Mouse (Mus musculus): ENCODE data around the gene Upk3b. TPM values are rescaled to one million over a fixed set of nuclear protein-coding genes. Genes with fewer than 3 reads are reported as not detected.
A peak's percentile ranks its signal among the peaks of the same experiment; 100 is the strongest.

The Upk3b gene
- polyA plus RNA-seq (2012; rRNA removed) = 6.1 and 16.1 TPM in 2 replicates

DNA sequence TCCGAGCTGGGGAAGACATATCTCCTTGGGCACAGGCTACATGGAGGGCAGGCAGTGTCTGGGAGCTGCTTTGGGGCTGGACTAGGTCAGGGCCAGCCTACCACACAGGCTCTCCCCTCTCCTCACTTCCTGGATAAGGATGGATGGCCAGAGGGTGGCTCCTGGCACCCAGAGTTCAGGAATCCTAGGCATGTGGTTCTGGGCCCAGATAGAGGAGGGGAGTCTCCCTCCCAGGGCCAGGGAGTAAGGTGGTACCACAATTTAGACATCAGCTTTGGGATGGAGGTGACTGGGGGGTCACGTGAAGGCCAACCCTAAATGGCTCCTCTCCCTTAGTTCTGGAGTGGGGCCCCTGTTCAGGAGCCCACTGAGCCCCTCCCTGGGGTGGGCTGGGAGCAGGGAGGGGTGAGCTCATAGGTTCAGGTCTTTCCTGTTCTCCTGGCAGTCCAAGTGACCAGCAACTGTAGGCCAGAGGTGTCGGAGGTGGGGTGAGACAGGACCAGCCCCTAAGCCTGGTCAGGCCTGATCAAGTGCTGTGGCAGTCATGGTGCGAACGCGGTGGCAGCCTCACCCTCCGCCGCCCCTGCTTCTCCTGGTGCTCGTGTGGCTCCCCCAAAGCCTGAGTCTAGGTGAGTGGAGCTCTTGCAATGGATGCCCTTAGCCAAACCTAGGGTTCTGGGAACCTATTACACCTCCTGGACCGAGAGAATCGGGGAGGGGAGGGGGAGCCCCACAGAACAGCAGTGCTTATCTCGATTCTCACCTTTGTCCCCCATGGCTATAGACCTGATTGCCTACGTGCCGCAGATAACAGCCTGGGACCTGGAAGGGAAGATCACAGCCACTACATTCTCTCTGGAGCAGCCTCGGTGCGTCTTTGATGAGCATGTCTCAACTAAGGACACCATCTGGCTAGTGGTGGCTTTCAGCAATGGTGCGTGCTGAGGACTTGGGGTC lies at the start of gene Upk3b:
Upk3b (plus strand) TSS at position 239 of the 957 bp plus-strand sequence.
- Histone ChIP-seq H3K27ac (ENCODE audit: control insufficient read depth, insufficient read depth, low read length) (no peak within 1 kb of the TSS), H3K4me3 (ENCODE audit: control insufficient read depth, insufficient read depth, low read length) (no peak within 1 kb of the TSS), H3K4me1 (replicated peaks; ENCODE audit: control insufficient read depth, insufficient read depth, low read length) (no peaks in the 10 kb centered on the region), H3K27me3 (ENCODE audit: control insufficient read depth, insufficient read depth, low read length) (no peaks in the 10 kb centered on the region), H3K36me3 (ENCODE audit: control insufficient read depth, insufficient read depth, low read length) (no peaks in the 10 kb centered on the region)
- no peak for DNase-seq
- TF ChIP-seq CTCF (IDR thresholded peaks at IDR 0.05; ENCODE audit: borderline replicate concordance, control insufficient read depth, extremely low read depth, insufficient read depth, low read length, poor library complexity) (no peak), POLR2A (IDR thresholded peaks at IDR 0.05; ENCODE audit: control insufficient read depth, extremely low read depth, insufficient read depth, low read length, poor library complexity) (no peak)
- 90% methylated on average over 17 of the region's 17 CpGs for WGBS

DNA sequence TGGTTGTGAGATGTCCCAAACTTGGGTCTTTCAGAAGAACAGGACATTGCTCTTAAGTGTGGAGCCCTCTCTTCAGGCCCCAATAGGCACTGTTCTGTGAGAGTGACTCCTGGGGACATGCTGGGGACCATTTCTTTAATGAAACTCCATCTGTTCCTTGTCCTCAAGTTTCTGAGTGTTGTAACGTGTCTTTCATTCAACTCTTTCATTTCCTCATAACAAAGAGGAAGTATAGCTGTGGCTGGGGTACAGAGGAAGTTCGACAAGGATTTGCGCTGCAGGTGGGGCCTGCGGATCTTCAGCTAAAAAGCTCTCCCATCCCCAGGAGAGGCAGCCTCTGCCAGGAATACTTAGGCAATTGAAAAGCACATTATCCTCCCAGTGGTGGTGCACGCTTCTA lies 47.7 kb upstream of the Upk3b start:
- peak; percentile 9 for DNase-seq
- Histone ChIP-seq H3K4me3 (ENCODE audit: control insufficient read depth, insufficient read depth, low read length) (no peak overlapping the region), H3K27me3 (ENCODE audit: control insufficient read depth, insufficient read depth, low read length) (no peaks in the 10 kb centered on the region), H3K36me3 (ENCODE audit: control insufficient read depth, insufficient read depth, low read length) (no peaks in the 10 kb centered on the region), H3K4me1 (replicated peaks; ENCODE audit: control insufficient read depth, insufficient read depth, low read length) (peaks cover 10% of the 10 kb centered on the region), H3K27ac (ENCODE audit: control insufficient read depth, insufficient read depth, low read length) (peak overlapping the region; percentile 64)
- TF ChIP-seq POLR2A (IDR thresholded peaks at IDR 0.05; ENCODE audit: control insufficient read depth, extremely low read depth, insufficient read depth, low read length, poor library complexity) (no peak), CTCF (IDR thresholded peaks at IDR 0.05; ENCODE audit: borderline replicate concordance, control insufficient read depth, extremely low read depth, insufficient read depth, low read length, poor library complexity) (no peak)
- WGBS = 10% methylated on average over 5 of the region's 5 CpGs

DNA sequence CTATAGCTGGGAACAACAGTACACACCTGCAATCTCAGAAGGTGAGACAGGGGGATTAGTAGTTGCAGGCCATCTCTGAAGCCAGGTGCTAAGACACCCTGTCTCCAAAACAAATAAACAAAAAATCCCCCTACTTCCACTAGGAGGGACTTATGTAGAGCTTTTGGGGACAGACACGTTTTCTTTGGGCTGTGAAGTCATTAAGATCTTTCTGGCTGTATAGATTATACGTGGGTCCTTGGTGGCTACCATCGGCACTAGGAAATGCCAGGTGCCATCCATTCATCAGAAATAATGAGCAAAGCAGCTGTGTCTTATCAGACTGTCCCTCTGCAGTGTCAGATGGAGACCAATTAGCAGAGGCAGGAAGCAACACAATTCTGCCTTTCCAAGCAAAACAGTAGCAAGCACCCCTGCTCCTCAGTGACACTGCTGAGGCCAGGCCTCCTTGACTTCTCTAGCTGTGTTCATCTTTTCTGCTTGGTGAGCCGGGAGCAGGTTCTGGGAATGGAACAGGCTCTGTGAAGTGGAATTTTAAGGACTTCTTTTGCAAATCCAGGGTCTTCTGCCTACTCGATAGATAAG lies 44.8 kb upstream of the Upk3b start:
- DNase-seq = no peak
- 92% methylated on average over 5 of the region's 5 CpGs for WGBS

DNA sequence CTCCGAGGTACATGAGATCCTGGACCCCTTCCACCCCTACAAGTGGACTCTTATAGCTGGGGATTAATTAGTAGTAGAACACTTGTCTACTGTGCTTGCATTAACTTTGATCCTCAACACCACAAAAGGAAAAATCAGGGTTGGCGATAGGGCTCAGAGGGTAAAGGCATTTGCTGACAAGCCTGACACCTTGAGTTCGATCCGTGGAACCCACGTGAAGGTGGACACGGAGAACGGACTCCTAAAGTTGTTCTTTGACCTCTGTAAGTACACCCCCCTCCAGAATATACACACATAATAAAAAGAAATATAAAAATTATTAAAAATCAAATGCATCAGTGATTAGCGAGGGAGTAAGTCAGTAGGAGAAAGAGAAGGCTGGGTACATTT lies 44.0 kb upstream of the Upk3b start:
- no peaks in the 10 kb centered on the region for H3K27me3 ChIP-seq (ENCODE audit: control insufficient read depth, insufficient read depth, low read length)
- TF ChIP-seq POLR2A (IDR thresholded peaks at IDR 0.05; ENCODE audit: control insufficient read depth, extremely low read depth, insufficient read depth, low read length, poor library complexity) (no peak), CTCF (IDR thresholded peaks at IDR 0.05; ENCODE audit: borderline replicate concordance, control insufficient read depth, extremely low read depth, insufficient read depth, low read length, poor library complexity) (no peak)
- no peak overlapping the region for H3K4me3 ChIP-seq (ENCODE audit: control insufficient read depth, insufficient read depth, low read length)
- peak; percentile 11 for DNase-seq
- H3K4me1 ChIP-seq (replicated peaks; ENCODE audit: control insufficient read depth, insufficient read depth, low read length) = peaks cover 12% of the 10 kb centered on the region
- H3K27ac ChIP-seq (ENCODE audit: control insufficient read depth, insufficient read depth, low read length) = no peak overlapping the region
- WGBS = 76% methylated on average over 8 of the region's 8 CpGs
- H3K36me3 ChIP-seq (ENCODE audit: control insufficient read depth, insufficient read depth, low read length) = peaks cover 22% of the 10 kb centered on the region

More for the DNA sequence above, 44.8 kb upstream of the Upk3b start:
- H3K4me1 ChIP-seq (replicated peaks; ENCODE audit: control insufficient read depth, insufficient read depth, low read length) = peaks cover 12% of the 10 kb centered on the region
- H3K36me3 ChIP-seq (ENCODE audit: control insufficient read depth, insufficient read depth, low read length) = peaks cover 18% of the 10 kb centered on the region
- TF ChIP-seq POLR2A (IDR thresholded peaks at IDR 0.05; ENCODE audit: control insufficient read depth, extremely low read depth, insufficient read depth, low read length, poor library complexity) = no peak
- TF ChIP-seq CTCF (IDR thresholded peaks at IDR 0.05; ENCODE audit: borderline replicate concordance, control insufficient read depth, extremely low read depth, insufficient read depth, low read length, poor library complexity) = no peak
- H3K27me3 ChIP-seq (ENCODE audit: control insufficient read depth, insufficient read depth, low read length) = no peaks in the 10 kb centered on the region
- H3K27ac ChIP-seq (ENCODE audit: control insufficient read depth, insufficient read depth, low read length) = no peak overlapping the region
- no peak overlapping the region for H3K4me3 ChIP-seq (ENCODE audit: control insufficient read depth, insufficient read depth, low read length)

DNA sequence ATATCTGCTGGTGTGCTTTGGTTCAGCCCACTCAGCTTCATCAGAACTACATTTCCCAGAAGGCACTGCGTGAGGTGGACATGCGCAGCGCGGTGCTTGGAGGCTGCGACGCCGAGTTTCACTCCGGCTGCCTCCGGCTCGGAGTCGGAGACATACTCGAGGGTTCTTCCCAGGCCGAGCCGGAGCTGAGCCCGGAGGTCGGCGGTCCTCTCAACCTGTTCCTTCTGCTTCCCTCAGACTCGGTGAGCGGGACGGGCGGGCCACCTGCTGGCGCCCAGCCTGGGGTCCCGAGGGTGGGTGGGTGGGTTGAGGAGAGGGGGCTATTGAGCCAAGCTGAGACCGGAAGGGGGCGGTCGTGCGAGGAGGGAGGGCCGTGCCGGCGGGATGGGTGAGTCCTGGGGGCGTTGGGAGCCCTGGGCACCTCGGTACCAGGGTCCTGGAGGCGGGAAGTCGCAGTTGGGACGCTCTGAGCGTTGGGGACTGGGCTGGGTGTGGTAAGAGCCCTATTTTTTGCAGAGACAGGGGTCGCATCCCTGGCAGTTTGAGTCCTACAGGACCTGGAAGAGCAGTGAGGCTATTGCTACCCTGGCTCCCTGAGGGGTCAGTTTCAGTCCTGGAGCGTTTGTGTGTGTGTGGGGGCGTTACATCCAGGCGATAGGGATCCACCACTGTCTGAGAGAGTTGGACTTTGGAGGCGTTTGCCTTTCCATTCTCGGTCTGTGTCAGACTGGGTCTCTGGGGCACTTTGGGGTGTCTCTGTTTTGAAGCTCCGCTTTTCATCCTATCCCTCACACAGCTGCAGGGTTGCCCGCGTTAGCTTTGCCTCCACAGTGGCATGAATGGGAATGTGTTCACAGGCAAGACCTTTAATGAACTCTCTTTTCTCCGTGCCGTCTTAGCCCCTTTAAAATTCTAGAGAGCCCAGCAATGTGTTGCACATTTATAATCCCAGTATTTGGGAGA lies 43.3 kb upstream of the Upk3b start, which contains the start of gene Dtx2:
Dtx2 (plus strand) TSS at position 76 of the 963 bp plus-strand sequence.
- no peak for TF ChIP-seq CTCF (IDR thresholded peaks at IDR 0.05; ENCODE audit: borderline replicate concordance, control insufficient read depth, extremely low read depth, insufficient read depth, low read length, poor library complexity)
- TF ChIP-seq POLR2A (IDR thresholded peaks at IDR 0.05; ENCODE audit: control insufficient read depth, extremely low read depth, insufficient read depth, low read length, poor library complexity) = peak; percentile 90
- 1% methylated on average over 47 of the region's 47 CpGs for WGBS
- Histone ChIP-seq H3K4me1 (replicated peaks; ENCODE audit: control insufficient read depth, insufficient read depth, low read length) (peaks cover 14% of the 10 kb centered on the region), H3K4me3 (ENCODE audit: control insufficient read depth, insufficient read depth, low read length) (peak within 1 kb of the TSS; percentile 73), H3K27me3 (ENCODE audit: control insufficient read depth, insufficient read depth, low read length) (no peaks in the 10 kb centered on the region), H3K27ac (ENCODE audit: control insufficient read depth, insufficient read depth, low read length) (no peak within 1 kb of the TSS), H3K36me3 (ENCODE audit: control insufficient read depth, insufficient read depth, low read length) (peaks cover 22% of the 10 kb centered on the region)
- peak; percentile 93 for DNase-seq
